Mouse (Mus musculus) adipocyte (in vitro differentiated cells): ENCODE measurements around the gene Dll3.

ENCODE experiments used
- DNase-seq: peaks from one replicate; pipeline ENCODE4 v3.0.0-alpha.2; 2016; ENCODE audit warnings: low spot score

Gene Dll3

GRCm38 (mm10) chr7:28309737-28310136 lies 7.7 kb upstream of the Dll3 start:
- DNase-seq = no peak

- DNase-seq = no peak
Observed at GRCm38 (mm10) chr7:28306216-28306615, 4.2 kb upstream of the Dll3 start.

GRCm38 (mm10) chr7:28305641-28306040 lies 3.6 kb upstream of the Dll3 start:
- DNase-seq = peak; percentile 66

DNA sequence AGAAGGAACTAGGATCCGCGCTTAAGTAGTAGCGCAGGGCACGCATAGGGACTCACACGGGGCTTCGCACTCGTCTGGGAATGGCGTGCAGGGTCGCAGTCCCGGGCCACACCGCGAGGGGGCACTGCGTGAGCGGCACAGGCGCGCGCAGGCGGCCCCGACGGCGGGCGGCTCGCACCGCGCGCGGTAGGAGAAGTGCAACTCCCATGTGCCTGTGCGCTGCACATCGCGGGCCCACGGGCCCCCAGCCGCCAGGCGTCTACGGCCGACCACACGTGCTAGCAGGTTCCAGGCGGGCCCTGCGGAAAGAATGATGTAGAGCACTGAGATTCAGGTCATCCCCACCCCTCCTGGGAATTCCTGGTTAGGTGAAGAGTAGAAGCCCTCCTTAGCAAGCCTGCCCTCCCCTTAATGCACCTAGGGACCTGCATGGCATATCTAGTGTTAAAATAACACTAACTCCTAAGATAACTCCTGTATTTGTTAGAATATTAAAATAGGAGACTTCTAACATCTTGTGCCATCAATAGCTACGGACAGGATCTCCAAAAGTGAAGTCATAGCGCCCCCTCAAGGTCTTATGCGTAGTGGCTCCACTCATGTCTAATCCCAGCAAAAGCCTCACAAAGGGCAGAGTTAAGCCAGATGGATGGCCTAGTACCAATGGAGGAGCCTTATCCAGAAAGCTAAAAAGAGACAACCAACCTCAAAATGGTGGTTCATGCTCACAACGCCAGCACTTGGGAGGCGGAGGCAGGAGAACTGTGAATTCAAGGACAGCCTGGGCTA lies 3.0 kb downstream of the Dll3 start:
- DNase-seq = peak; percentile 72

- DNase-seq = no peak
Observed at GRCm38 (mm10) chr7:28294481-28294880, 7.6 kb downstream of the Dll3 start.

GRCm38 (mm10) chr7:28290638-28291590 lies 11.1 kb downstream of the Dll3 start, which contains the start of gene Selenov:
Gene Selenov (minus strand): TSS chr7:28291186.
- DNase-seq = no peak

DNA sequence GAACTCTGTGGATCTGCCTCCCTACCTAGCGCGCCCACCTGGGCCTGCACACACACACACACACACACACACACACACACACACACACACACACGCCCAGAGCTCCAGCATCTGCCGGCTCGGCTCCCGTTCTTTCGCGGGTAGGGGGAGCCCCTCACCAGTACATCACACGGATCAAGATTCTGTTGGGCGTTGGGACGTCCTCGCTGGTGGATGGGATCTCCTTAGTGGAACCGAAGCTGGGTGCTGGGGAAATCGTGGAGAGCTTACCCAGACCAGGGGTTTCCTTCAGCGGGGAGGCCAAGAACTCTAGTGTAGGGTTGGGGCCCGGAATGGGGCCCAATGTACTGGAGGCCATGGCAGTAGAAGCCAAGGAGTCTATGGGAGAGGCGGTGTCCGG lies 11.9 kb downstream of the Dll3 start:
- no peak for DNase-seq

GRCm38 (mm10) chr7:28280630-28281029 lies 21.4 kb downstream of the Dll3 start:
- no peak for DNase-seq

DNA sequence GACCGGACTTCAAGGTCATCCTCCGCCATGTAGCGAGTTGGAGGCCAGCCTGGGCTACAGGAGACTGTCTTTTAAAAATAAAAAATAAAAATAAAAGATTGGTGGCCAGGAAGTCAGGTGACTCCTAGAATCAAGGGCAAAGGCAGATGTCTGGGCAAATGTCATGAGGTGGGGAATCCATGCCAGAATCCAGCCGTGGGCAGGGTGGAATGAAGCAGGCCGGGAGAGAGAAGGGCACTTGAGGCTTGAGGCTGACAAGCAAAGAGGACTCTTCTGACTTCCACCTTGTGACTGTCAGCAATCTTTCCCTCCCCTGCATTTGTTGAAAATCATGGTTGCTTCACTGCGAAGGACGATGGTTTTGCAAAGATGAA lies 23.8 kb downstream of the Dll3 start:
- peak; percentile 49 for DNase-seq

DNA sequence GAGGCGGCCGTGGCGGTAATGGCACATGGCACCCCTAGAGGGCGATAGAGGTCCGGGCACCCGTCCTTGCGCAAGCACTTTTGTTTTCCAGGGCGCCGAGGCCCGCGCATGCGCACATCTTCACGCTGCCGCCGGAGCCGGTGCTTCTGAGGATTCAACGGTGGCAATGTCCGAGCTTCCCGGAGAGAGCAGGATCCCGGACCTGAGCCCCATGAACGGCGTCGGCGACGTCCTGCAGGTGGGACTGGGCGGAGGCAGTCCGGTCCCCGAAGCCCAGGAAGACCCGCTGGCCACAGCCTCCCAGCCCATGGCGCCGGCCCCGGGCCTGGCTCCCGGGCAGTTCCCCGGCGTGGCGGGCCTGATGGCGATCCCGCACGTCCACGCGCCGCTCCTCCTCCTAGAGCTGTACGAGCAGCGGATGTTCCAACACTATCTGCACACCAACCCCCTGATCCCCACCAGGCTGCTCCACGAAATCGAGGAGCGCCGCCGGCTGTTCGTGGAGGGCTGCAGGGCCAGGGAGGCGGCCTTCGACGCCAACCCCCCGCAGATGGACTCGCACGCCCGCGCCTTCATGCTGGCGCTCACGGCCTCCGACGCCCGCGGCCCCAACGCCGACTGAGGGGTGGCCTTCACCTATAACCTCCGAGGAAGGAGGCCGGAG lies 24.3 kb downstream of the Dll3 start, which contains the start of gene Eid2b:
Gene Eid2b (plus strand): TSS at position 125 of the 664 bp plus-strand sequence.
- peak; percentile 90 for DNase-seq

DNA sequence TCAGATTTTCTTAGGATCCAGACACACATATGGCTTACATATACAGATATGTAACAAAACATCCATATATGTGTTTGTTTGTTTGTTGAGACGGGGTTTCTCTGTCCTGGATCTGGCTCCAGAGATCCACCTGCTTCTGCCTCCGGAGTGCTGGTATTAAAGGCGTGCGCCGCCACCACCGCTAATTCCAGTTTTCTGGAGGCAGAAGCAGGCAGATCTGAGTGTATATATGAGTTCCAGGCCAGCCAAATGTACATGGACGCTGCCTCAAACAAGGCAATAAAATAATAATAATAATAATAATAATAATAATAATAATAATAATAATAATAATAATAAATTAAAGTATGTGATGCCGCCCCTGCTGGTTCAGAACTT lies 24.8 kb downstream of the Dll3 start:
- DNase-seq = no peak

GRCm38 (mm10) chr7:28271761-28272160 lies 30.3 kb downstream of the Dll3 start:
- no peak for DNase-seq

GRCm38 (mm10) chr7:28269355-28269754 lies 32.7 kb downstream of the Dll3 start:
- DNase-seq = no peak

DNA sequence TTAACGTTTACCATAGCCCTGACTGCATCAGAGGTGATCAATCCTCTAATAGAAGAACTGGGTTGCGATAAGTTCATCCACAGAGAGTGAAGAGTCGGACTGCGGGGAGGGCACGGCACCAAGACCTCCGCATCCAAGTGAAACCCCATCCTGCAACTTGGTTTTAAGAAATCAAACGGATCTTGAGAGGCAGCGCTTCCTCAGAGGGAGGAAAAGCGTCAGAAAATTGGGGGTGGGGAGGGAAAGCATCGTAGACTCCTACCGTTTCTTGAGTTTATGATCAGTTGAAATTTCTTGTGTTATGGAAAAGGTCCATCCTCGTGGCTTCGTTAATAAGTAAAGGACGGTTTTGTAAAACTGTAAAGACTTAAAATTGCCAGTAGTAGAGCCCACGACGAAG lies 33.5 kb downstream of the Dll3 start:
- DNase-seq = no peak

- no peak for DNase-seq
Observed at GRCm38 (mm10) chr7:28268042-28268531, 34.0 kb downstream of the Dll3 start.

DNA sequence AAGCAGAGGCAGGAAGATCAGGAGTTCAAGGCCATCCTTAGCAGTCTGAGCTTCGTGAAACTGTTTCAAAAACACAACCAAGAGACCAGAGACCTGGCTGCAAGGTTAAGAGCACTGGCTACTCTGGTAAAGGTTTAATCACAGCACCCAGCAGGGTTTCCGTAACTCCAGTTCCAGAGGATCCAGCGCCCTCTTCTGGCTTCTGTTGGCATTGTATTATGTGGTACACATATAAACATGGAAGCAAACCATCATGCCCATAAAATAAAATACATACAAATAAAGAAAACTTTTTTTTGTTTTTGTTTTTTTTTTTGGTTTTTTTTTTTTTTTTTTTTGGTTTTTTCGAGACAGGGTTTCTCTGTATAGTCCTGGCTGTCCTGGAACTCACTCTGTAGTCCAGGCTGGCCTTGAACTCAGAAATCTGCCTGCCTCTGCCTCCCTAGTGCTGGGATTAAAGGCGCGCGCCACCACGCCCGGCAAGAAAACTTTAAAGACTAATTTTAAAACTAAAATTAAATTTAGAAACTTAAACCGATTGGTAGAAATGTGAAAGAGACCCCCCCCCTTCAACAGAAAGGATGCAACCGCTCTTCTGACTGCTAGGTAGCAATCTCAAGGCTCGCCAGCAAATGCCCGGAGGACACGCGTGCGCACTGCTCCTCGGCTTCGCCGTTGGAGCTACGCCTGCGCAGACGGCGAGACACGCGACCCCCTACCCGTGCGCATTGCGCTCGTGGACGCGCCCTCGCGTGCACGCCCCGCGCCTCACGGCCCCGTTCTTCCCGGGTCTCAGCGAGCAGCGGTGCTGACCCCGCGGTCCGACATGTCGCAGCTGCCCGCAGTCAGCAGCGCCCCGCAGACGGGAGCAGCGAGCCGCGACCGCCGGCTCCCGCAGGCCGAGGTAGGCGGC lies 34.7 kb downstream of the Dll3 start, which contains the start of gene Eid2:
Gene Eid2 (plus strand): TSS at position 753 of the 913 bp plus-strand sequence.
- peak; percentile 53 for DNase-seq

- DNase-seq = no peak
Observed at GRCm38 (mm10) chr7:28265391-28265790, 36.6 kb downstream of the Dll3 start.

DNA sequence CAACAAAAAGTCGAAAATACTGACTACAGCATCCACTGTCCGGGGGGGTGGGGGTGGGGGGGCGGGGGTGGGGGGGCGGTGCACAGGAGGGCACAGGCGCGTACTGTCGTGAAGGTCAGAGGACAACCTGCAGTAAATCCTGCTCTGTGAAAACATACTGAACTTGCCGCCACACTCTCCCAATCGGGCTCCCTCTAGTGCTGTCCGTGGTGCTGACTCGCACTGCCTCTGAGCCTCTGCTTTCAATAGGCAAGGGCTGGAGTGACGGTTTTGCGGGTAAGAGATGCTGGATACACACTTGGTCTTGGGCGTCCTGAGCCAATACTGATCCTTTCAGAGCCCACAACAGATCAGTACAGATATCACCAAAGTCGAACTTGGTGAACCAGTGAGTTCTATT lies 38.3 kb downstream of the Dll3 start:
- peak; percentile 72 for DNase-seq

DNA sequence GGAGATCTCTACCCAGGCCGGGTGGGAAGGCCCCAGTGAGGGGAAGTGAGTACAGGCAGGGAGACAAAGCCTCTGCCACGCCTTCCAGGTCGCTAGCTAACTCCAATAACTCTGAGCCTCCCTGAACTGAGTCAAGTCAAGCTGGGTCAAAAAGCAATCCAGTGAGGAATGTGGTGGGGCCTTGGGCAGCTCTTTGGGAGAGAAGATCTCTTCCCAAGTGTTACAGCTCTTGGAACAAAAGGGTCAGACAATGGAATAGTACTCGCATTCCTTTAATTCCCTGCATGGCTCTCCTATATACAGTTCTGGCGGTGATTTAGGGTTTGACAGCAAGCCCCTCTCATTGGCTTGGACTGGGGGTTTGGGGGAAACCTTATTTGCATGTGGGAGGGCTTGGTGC lies 39.2 kb downstream of the Dll3 start:
- DNase-seq = no peak

- no peak for DNase-seq
Observed at GRCm38 (mm10) chr7:28255476-28255875, 46.6 kb downstream of the Dll3 start.

- no peak for DNase-seq
Observed at GRCm38 (mm10) chr7:28254591-28254990, 47.4 kb downstream of the Dll3 start.
